Mouse (Mus musculus): ENCODE results near the gene Sertad2.

DNA sequence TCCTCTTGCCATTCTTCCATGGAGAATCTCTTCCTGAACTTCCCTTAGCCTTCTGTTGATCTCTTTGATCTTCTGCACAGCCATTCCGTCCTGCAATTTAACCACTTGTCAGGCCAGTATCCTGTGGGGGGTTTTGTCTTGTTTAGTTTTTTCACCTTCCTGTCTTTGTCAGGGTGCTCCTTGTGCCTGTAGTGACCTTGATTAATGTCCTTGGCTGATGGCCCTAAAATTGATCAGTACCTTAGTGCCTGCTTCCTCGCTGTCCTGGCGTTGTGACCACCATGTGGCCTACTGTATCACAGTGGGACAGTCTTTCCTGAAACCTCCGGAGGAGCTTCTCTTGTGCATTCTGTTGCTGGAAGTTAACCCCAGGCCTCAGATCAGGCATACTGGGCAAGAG is 70.2 kb downstream of the Sertad2 start:
- no peak for TF ChIP-seq RAD21 (IDR thresholded peaks at IDR 0.05; ENCODE audit: low read depth, low read length)
- TF ChIP-seq EP300 (IDR thresholded peaks at IDR 0.05; ENCODE audit: low read length) = no peak
- TF ChIP-seq CTCF (conservative IDR thresholded peaks at IDR 0.05 in 1 of 2, IDR thresholded peaks at IDR 0.05 in 1 of 2; ENCODE audit: low read depth in 2 of 2, low read length in 2 of 2) = no peak
- no peak for TF ChIP-seq POLR2A (IDR thresholded peaks at IDR 0.05; ENCODE audit: low read depth, low read length)
- no peak for TF ChIP-seq ZKSCAN1 (IDR thresholded peaks at IDR 0.05; ENCODE audit: borderline replicate concordance, low read depth, low read length)
- TF ChIP-seq HCFC1 (IDR thresholded peaks at IDR 0.05; ENCODE audit: low read depth, low read length) = no peak
- no peak for TF ChIP-seq KAT2A (IDR thresholded peaks at IDR 0.05; ENCODE audit: insufficient replicate concordance, low read length)
- TF ChIP-seq ZNF384 (IDR thresholded peaks at IDR 0.05; ENCODE audit: low read depth, low read length) = no peak
- TF ChIP-seq MAZ (IDR thresholded peaks at IDR 0.05; ENCODE audit: low read depth, low read length) = no peak
- no peak for TF ChIP-seq USF1 (IDR thresholded peaks at IDR 0.05; ENCODE audit: low read depth, low read length)
- no peak for TF ChIP-seq MYC (IDR thresholded peaks at IDR 0.05; ENCODE audit: low read depth, low read length)
- no peak for TF ChIP-seq USF2 (conservative IDR thresholded peaks at IDR 0.05; ENCODE audit: low read depth, low read length)
- TF ChIP-seq ZMIZ1 (IDR thresholded peaks at IDR 0.05; ENCODE audit: low read depth, low read length) = no peak
- no peak for TF ChIP-seq RCOR1 (conservative IDR thresholded peaks at IDR 0.05; ENCODE audit: low read depth, low read length)
